ENCODE assay signal across 15 mouse cellular contexts in the genomic region with DNA sequence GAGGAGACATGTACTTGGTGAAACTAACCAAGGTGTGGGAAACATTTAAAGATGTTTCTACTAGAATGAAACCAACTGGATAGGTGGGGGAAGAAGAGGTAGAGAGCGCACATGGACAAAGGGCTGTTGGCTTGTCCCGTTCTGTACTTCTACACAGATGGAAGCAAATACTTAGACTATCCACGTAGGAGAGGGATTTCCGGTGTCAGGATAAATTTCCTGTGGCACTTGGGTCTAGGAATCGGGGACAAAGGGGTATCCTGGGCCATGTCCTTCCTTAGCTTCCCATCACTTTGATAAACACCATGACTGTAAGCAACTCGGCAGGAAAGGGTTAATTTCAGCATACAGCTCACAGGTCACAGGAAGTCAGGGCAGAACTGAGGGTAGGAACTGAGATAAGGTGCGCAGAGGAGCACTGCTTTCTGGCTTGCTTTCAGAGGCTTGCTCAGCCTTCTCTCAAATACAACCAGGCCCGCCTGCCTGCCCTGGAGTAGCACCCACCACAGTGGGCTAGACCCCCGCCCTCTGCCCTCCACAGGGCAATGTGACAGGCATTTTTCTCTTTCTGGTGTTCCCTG. TPM values are rescaled to one million over a fixed set of nuclear protein-coding genes. Genes with fewer than 3 reads are reported as not detected.
A peak's percentile ranks its signal among the peaks of the same experiment; 100 is the strongest.
DNase-seq lines count a peak whose midpoint lies in the region; ATAC-seq lines count a peak whose summit lies in the region.
"Had no signal": no experiment of that assay in that cellular context is flagged by ENCODE, and none has a peak within 500 bp of the region (broad histone marks: within the 10 kb centered on the region; RNA-seq: fewer than 3 reads in every experiment).

No protein-coding gene starts in this region.

- intact Hi-C loops in heart, postnatal 10 days (cut with DNase I) = no loop called here

- no peaks in the 10 kb centered on the region for H3K27me3 ChIP-seq in heart, embryonic 16.5 days (ENCODE audit: control insufficient read depth, insufficient read depth, low read length)
- H3K27me3 ChIP-seq in megakaryocyte, embryonic 14.5 days (replicated peaks) = peaks cover 1% of the 10 kb centered on the region
- no peaks in the 10 kb centered on the region for H3K27me3 ChIP-seq in liver, embryonic 13.5 days
- H3K27me3 ChIP-seq: hindbrain, embryonic 12.5 days; limb, embryonic 15.5 days had no signal

- peaks cover 2% of the 10 kb centered on the region for H3K36me3 ChIP-seq in heart, embryonic 16.5 days (ENCODE audit: control insufficient read depth, insufficient read depth)
- H3K36me3 ChIP-seq in megakaryocyte, embryonic 14.5 days (replicated peaks; ENCODE audit: low read length) = peaks cover 9% of the 10 kb centered on the region
- peaks cover 3% of the 10 kb centered on the region for H3K36me3 ChIP-seq in liver, embryonic 13.5 days

- peak overlapping the region; percentile 31 for H3K9ac ChIP-seq in heart, embryonic 16.5 days (ENCODE audit: low read length)
- H3K9ac ChIP-seq in liver, embryonic 13.5 days = no peak overlapping the region
- H3K9ac ChIP-seq: hindbrain, embryonic 12.5 days; limb, embryonic 15.5 days had no signal

- H3K4me3 ChIP-seq in heart, embryonic 16.5 days (ENCODE audit: low read length) = no peak overlapping the region
- H3K4me3 ChIP-seq in megakaryocyte, embryonic 14.5 days (replicated peaks) = peak overlapping the region; percentile 5
- H3K4me3 ChIP-seq in liver, embryonic 13.5 days (replicated peaks) = no peak overlapping the region
- H3K4me3 ChIP-seq: gastrocnemius, adult 2 months; hindbrain, embryonic 12.5 days; limb, embryonic 15.5 days had no signal

- H3K4me1 ChIP-seq in heart, embryonic 16.5 days (ENCODE audit: control insufficient read depth, insufficient read depth, low read length) = peaks cover 12% of the 10 kb centered on the region
- peaks cover 19% of the 10 kb centered on the region for H3K4me1 ChIP-seq in megakaryocyte, embryonic 14.5 days
- peaks cover 15% of the 10 kb centered on the region for H3K4me1 ChIP-seq in liver, embryonic 13.5 days (replicated peaks)
- H3K4me1 ChIP-seq: limb, embryonic 15.5 days had no signal

- H3K27ac ChIP-seq in heart, embryonic 16.5 days (ENCODE audit: low read length) = peak overlapping the region; percentile 61
- H3K27ac ChIP-seq in liver, embryonic 13.5 days = no peak overlapping the region; the same call in 1 of the 2 replicates
- H3K27ac ChIP-seq: gastrocnemius, adult 2 months; hindbrain, embryonic 12.5 days; limb, embryonic 15.5 days had no signal

- WGBS in heart, embryonic 16.5 days = 47% methylated on average over 9 of the region's 9 CpGs
- WGBS in liver, embryonic 13.5 days (ENCODE audit: insufficient replicate concordance) = 29% methylated on average over 9 of the region's 9 CpGs

- no peaks in the 10 kb centered on the region for H3K9me3 ChIP-seq in heart, embryonic 16.5 days (replicated peaks; ENCODE audit: control insufficient read depth, low read length)
- no peaks in the 10 kb centered on the region for H3K9me3 ChIP-seq in megakaryocyte, embryonic 14.5 days
- H3K9me3 ChIP-seq in liver, embryonic 13.5 days (replicated peaks) = no peaks in the 10 kb centered on the region
- H3K9me3 ChIP-seq: hindbrain, embryonic 12.5 days; limb, embryonic 15.5 days had no signal

- peak; percentile 80 for ATAC-seq in heart, embryonic 16.5 days (replicated peaks; ENCODE audit: extremely low read depth, insufficient read depth, low FRiP score)
- no peak for ATAC-seq in megakaryocyte, adult 5-6 weeks (ENCODE audit: poor library complexity, severe bottlenecking)
- ATAC-seq in liver, embryonic 13.5 days (ENCODE audit: low read depth) = peak; percentile 51; the same call in 1 of the 2 replicates
- ATAC-seq in megakaryocyte-erythroid progenitor cell, adult 5-6 weeks (replicated peaks; ENCODE audit: low FRiP score, low TSS enrichment, poor library complexity, severe bottlenecking) = 0 out of 2 replicates have a peak, but pooled peaks have one; percentile 46
- ATAC-seq: forebrain, embryonic 14.5 days had no signal

- no peak for DNase-seq in heart, postnatal 10 days
- DNase-seq in liver, embryonic 13.5 days = no peak
- no peak for DNase-seq in urinary bladder, postnatal 4 days (ENCODE audit: low spot score in 2 of 2)
- DNase-seq: cerebellum, postnatal 14 days; gastrocnemius, adult 2 months; kidney, adult 8-10 months; thymus, postnatal 25 days had no signal

- peak overlapping the region; percentile 12; the same call in 1 of the 2 replicates for H3K4me2 ChIP-seq in heart, embryonic 16.5 days (ENCODE audit: low read depth, low read length)
- H3K4me2 ChIP-seq in liver, embryonic 13.5 days = no peak overlapping the region
- H3K4me2 ChIP-seq: hindbrain, embryonic 12.5 days; limb, embryonic 15.5 days had no signal

RNA-seq across cellular contexts. Expression of gene Stoml3, which starts 1.4 kb away (rescaled TPM):
- polyA plus RNA-seq in heart, embryonic 16.5 days (2015; fragmentation: Nextera tagmentation; extraction: Ambion mirVana) = 0.10 TPM in 1 of 2 replicates, not detected in the other
- total RNA-seq in heart, postnatal 10 days (2021) = not detected
- not detected in 2 replicates for polyA plus RNA-seq in megakaryocyte, embryonic 14.5 days (2012; ENCODE audit: insufficient read depth, low replicate concordance)
- not detected in 2 replicates for total RNA-seq in megakaryocyte, adult 5-6 weeks (2015)
- not detected in 2 replicates for total RNA-seq in megakaryocyte, adult 5-6 weeks (2017)
- polyA plus RNA-seq in liver, embryonic 13.5 days (2015; fragmentation: Nextera tagmentation; extraction: Ambion mirVana) = not detected in 2 replicates
- not detected in 2 replicates for total RNA-seq in megakaryocyte-erythroid progenitor cell, adult 5-6 weeks (2014; fragmentation: Nextera tagmentation)
- total RNA-seq in megakaryocyte-erythroid progenitor cell, adult 5-6 weeks (2017) = not detected in 2 replicates
- total RNA-seq: gastrocnemius, adult 2 months; left cerebral cortex, adult 18-20 months had no signal
- polyA plus RNA-seq: forebrain, embryonic 14.5 days; hindbrain, embryonic 12.5 days had no signal

RNA-seq across cellular contexts. Expression of gene Proser1, which starts 23.6 kb away (rescaled TPM):
- polyA plus RNA-seq in heart, embryonic 16.5 days (2015; fragmentation: Nextera tagmentation; extraction: Ambion mirVana) = 11.2 and 11.7 TPM in 2 replicates
- 10 to 100 TPM; 15.0 to 15.1 TPM for total RNA-seq in heart, postnatal 10 days (2021)
- polyA plus RNA-seq in megakaryocyte, embryonic 14.5 days (2012; ENCODE audit: insufficient read depth, low replicate concordance) = 10.6 and 14.2 TPM in 2 replicates
- total RNA-seq in megakaryocyte, adult 5-6 weeks (2015) = 20.8 and 23.8 TPM in 2 replicates
- 4.2 and 5.9 TPM in 2 replicates for total RNA-seq in megakaryocyte, adult 5-6 weeks (2017)
- polyA plus RNA-seq in liver, embryonic 13.5 days (2015; fragmentation: Nextera tagmentation; extraction: Ambion mirVana) = 4.9 and 5.4 TPM in 2 replicates
- total RNA-seq in megakaryocyte-erythroid progenitor cell, adult 5-6 weeks (2014; fragmentation: Nextera tagmentation) = 40.1 and 40.2 TPM in 2 replicates
- 6.3 and 12.5 TPM in 2 replicates for total RNA-seq in megakaryocyte-erythroid progenitor cell, adult 5-6 weeks (2017)

RNA-seq across cellular contexts. Expression of gene Nhlrc3, which starts 24.0 kb away (rescaled TPM):
- 6.0 and 6.4 TPM in 2 replicates for polyA plus RNA-seq in heart, embryonic 16.5 days (2015; fragmentation: Nextera tagmentation; extraction: Ambion mirVana)
- 1 to 10 TPM; 7.6 to 7.9 TPM for total RNA-seq in heart, postnatal 10 days (2021)
- polyA plus RNA-seq in megakaryocyte, embryonic 14.5 days (2012; ENCODE audit: insufficient read depth, low replicate concordance) = 1.6 TPM in 1 of 2 replicates, not detected in the other
- total RNA-seq in megakaryocyte, adult 5-6 weeks (2015) = 8.5 and 8.7 TPM in 2 replicates
- 13.4 and 14.1 TPM in 2 replicates for total RNA-seq in megakaryocyte, adult 5-6 weeks (2017)
- 4.0 and 5.0 TPM in 2 replicates for polyA plus RNA-seq in liver, embryonic 13.5 days (2015; fragmentation: Nextera tagmentation; extraction: Ambion mirVana)
- total RNA-seq in megakaryocyte-erythroid progenitor cell, adult 5-6 weeks (2014; fragmentation: Nextera tagmentation) = 8.2 and 15.1 TPM in 2 replicates
- 6.9 and 8.5 TPM in 2 replicates for total RNA-seq in megakaryocyte-erythroid progenitor cell, adult 5-6 weeks (2017)
